Mouse (Mus musculus): ENCODE data around the gene Naaladl1.

- TF ChIP-seq POLR2A (IDR thresholded peaks at IDR 0.05; ENCODE audit: insufficient read length, low read depth) (no peak), MYOD1 (IDR thresholded peaks at IDR 0.05; ENCODE audit: control insufficient read depth in 1 of 3, insufficient read length in 2 of 3, low read depth in 2 of 3) (no peak), USF1 (IDR thresholded peaks at IDR 0.05; ENCODE audit: low read depth) (no peak), E2F4 (IDR thresholded peaks at IDR 0.05; ENCODE audit: insufficient read depth) (no peak), MYOG (IDR thresholded peaks at IDR 0.05; ENCODE audit: control insufficient read depth in 1 of 3, insufficient read depth in 1 of 3, insufficient read length in 2 of 3, low read depth in 2 of 3) (no peak)
These were observed 51.6 kb downstream of the Naaladl1 start for GRCm38 (mm10) chr19:6157220-6157619.
